Mouse (Mus musculus): ENCODE measurements around the gene D630045J12Rik.

- TF ChIP-seq CTCF (IDR thresholded peaks at IDR 0.05): no peak
- no peak for TF ChIP-seq EP300 (IDR thresholded peaks at IDR 0.05)
Observed at GRCm38 (mm10) chr6:38202816-38203215, 51.0 kb downstream of the D630045J12Rik start.

All from lung, postnatal 0 days (tissue).